Mouse (Mus musculus) A20 (cell line): ENCODE measurements at regions not wholly inside any gene's neighbourhood (a gene's known extent, or its start where the extent isn't known, plus 50 kb on each side); places are given as distances from the start of the nearest gene placed in this dataset.

Experiments used
- DNase-seq: peaks from one replicate; pipeline ENCODE4 v3.0.0-alpha.2; 2011; ENCODE audit warnings: low read depth, low spot score

GRCm38 (mm10) chr15:62286666-62287655, 1364.1 kb upstream of the A1bg start:
- no peak for DNase-seq

GRCm38 (mm10) chr15:62284606-62285531, 1362.1 kb upstream of the A1bg start:
- DNase-seq, result no peak

DNA sequence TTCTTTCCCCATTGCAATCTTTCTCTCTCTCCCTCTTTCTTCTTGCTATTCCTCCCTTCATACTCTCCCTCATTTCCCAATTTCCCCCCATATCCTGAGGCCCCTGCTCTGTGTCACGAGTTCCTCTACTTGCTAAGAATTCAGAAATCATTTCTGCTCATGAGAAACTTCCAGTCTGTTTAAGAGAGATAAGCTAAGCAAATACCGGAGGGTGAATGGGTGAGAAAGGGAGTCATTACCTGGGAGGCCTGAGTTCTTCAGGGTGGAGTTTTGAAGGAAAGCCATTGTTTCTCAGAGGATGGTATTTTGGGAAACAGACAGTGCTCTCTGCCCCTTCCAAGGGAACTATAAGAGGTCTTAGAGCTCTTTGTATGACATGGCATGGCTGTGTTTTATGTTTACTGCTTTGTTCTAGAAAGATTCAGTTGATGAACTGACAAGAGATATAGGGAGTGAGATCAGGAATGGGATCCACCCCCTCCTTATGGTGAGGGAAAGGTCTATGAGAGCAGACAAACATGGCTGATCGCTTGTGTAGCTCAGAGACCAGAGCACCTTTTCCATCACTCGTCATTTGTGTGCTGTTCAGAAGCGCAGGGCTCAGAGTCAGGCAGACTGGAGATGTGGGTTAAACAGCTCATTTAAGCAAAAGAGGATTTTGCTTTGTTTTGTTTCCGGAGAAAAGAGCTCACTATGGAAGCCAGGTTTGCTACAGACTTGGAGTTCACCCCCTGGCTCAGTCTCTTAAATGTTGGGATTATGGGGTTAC, 1361.0 kb upstream of the A1bg start:
- DNase-seq, result no peak

DNA sequence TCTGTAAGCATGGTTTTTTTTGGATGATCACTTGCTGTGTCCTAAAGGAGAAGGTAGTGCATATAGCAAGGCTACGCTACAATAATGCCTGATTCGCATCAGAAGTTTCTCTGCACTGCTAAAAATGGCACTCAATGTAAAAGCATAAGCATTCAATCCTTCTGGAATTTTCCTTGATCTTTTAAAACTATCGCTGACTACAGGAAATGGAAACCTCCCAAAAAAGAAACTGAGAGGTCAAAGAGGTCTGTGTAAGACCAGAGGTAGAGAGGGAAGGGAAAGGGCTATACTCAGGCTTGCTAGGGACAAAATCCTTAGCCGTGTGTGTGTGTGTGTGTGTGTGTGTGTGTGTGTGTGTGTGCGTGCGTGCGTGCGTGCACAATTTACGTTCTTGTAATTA, 1359.8 kb upstream of the A1bg start:
- DNase-seq, result no peak

- peak; percentile 39 for DNase-seq
These were observed 1359.3 kb upstream of the A1bg start for GRCm38 (mm10) chr15:62282116-62282515.

- DNase-seq, result no peak
These were observed 1356.7 kb upstream of the A1bg start for GRCm38 (mm10) chr15:62279526-62279925.

DNA sequence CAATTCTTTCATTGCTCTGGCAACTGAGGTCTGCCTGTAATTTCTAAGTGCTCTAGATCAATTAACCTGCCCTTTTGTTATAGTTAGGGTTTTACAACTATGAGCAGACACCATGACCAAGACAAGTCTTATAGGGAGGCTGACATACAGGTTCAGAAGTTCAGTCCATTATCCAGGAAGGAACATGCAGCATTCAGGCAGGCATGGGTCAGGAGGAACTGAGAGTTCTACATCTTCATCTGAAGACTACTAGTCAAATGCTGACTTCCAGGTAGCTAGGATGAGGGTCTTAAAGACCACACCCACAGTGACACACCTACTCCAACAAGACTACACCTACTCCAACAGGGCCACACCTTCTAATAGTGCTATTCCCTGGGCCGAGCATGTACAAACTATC, 1352.0 kb upstream of the A1bg start:
- DNase-seq, result peak; percentile 12

GRCm38 (mm10) chr15:62273855-62274488, 1351.2 kb upstream of the A1bg start:
- no peak for DNase-seq

- DNase-seq, result no peak
These were observed 1349.9 kb upstream of the A1bg start for GRCm38 (mm10) chr15:62272755-62273154.

DNA sequence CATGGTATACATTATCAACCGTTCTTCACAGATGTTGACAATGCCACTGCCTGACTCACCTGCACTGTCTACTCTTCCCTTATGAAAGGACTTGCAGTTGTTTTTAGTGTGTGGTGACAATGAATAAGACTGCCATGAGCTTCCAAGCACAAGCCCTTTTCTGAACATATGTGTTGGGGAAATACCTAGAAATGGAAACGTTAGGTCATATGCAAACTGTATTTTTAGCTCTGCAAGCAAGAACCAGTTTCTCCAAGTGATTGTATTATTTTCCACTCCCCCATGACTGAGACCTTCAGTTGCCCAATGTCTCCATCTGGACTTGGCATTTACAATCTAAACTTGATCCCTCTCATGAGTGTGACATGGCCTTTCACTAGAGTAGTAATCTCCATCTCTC, 1348.6 kb upstream of the A1bg start:
- DNase-seq, result no peak

DNA sequence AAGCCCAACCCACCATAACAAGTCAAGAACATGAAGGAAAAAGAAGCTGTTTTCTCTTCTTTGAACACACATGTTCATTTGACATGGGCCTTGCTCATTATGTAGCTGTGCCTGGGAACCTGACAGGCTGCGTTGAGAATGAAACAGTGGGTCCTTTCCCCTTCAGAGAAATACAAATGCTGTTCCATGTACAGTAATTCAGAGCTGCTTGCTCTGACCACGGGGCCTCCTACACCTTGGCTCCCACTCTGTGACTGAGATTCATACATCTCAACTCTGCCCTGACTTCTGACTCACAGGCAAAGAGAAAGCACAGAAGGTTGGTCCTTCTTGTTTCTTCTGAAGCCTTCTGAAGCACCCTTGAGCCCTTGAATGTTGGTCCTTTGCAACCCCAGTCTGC, 1345.4 kb upstream of the A1bg start:
- no peak for DNase-seq

DNA sequence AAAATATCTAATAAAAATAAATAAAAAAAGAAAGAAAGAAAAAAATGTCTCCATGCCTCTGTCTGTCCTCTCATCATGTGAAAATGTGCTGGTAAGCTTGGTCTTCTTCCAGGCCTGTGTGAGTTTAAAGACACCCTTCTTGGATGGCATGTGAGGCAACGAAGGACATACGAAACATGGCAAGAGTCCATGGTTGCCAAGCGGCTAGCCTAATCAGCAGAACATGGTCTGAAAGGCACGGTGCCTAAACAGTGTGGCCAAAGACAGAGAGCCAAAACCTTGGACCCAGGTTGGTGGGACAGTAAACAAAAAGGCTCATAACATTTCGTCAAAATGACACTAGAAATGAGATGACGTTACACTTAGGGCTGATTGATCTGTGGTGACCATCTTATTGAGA, 1344.7 kb upstream of the A1bg start:
- no peak for DNase-seq

DNA sequence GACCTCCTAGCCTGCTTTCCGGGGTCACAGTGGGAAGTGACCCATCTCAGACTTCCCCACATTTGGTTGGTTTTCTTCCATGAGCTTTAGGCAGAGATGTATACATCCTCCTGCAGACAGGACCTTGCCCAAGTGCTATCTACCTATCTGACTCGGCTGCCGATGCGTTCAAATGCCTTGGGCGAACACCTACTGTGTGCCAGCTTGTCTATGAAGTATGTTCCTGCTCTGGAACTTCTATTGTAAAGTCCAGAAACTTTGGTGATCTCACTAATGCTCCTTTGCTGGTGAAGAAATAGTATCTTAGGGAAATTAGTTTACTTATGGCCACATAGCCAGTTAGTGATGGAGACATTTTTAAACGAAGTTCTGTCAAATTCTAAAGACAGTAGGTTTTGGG, 1343.2 kb upstream of the A1bg start:
- DNase-seq, result no peak

GRCm38 (mm10) chr15:62265484-62265937, 1342.7 kb upstream of the A1bg start:
- peak; percentile 86 for DNase-seq

DNA sequence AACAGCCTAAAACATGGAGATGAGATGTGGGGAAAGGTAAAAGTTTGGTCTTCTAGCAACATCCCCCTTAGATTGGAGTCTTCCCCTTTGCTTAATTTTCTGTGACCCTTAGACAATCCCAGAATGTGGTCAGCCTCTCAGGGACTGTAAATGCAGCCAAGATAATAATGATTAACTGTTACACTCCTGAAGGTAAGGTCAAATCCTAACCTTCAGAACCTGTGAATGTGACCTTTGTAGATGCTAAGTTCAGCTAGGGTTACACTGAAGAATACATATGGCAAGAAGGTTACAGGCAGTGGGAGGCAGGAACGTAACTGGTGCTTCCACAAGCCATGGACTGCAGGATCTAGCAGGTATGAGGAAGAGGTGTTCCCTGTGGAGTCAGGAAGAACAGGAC, 1342.2 kb upstream of the A1bg start:
- DNase-seq, result no peak

- DNase-seq, result peak; percentile 46
These were observed 1341.4 kb upstream of the A1bg start for GRCm38 (mm10) chr15:62264183-62264582.

- DNase-seq, result peak; percentile 89
These were observed 1339.7 kb upstream of the A1bg start for GRCm38 (mm10) chr15:62262487-62262886.

DNA sequence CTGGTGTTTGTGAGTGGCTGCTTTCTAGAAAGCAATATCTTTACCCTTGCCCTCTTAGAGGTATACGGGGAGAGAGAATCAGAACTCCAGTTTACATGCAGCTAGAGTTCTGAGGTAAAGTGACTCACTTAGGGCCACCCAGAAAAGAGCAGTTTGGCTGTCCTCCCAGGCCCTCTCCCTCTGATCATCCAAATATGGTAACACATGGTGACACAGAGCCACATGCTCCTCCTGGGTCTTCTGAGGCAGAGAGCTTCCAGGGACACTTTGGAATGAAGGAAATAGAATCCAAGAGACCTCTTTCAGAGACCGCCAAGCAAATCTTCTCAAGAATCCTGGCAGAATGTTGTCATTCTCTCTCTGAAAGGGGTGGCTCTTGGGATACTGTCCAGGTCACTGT, 1338.7 kb upstream of the A1bg start:
- peak; percentile 51 for DNase-seq

DNA sequence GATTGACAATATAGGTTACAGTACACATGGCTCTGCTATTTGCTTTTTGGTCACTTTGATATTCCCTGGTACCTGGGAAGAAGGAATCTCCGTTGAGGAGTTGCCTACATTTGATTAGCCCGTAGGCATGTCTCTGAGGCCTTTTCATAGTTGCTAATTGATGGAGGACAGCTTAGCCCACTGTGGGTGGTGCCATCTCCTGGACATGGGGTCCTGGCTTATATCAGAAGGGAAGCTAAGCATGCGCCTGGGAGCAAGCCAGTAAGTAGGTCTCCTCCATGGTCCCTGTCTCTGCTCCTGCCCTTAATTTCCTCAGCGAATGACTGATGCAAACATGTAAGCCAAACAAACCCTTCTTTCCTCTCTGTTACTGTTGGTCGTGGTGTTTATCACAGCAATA, 1335.8 kb upstream of the A1bg start:
- DNase-seq, result no peak

DNA sequence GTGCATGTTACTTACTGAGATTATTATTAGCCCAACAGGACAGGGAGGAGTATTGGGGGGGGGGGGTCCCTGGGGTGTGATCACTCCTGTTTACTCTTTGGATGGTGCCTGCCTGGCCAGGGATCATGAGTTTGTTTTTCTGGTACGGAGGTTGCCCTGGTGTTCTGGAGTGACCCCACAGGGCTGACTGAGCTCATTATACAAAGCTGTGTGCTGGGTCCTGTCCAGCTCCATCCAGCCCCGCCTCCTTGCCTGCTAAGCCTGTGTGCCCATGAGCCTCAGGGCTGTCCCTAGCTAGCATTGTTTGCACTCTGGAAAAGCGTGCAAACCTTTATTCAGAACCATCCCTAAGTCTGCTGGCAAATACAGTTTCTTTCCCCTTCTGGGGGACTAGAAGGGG, 1335.1 kb upstream of the A1bg start:
- DNase-seq, result no peak

GRCm38 (mm10) chr15:62257110-62257667, 1334.4 kb upstream of the A1bg start:
- DNase-seq, result no peak
